Mouse (Mus musculus): Measurements from ENCODE around the gene Cacna2d2.

Gene Cacna2d2

GRCm38 (mm10) chr9:107400666-107401285 is 1.4 kb downstream of the Cacna2d2 start:
- no peak for DNase-seq (ENCODE audit: low spot score in 2 of 2)

DNA sequence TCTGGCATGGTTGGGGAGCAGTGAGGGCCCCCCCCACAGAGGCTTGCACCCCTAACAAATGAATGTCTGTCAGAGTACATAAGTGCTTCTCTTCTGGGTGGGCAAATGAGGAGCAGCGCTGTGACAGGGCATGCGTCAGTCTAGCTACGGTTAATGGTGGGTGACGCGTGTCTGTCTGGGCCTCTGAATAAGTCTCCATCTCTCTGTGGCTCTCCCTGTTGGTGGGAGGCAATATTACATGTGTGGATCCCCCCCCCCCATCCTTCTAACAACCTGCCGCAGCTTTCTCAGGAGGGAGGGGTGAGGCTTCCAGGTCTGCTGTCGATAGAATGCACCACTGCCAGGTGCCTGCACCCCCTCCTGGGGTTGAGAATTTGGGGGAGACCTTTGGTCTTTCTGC is 3.7 kb downstream of the Cacna2d2 start:
- no peak for DNase-seq (ENCODE audit: low spot score in 2 of 2)

DNA sequence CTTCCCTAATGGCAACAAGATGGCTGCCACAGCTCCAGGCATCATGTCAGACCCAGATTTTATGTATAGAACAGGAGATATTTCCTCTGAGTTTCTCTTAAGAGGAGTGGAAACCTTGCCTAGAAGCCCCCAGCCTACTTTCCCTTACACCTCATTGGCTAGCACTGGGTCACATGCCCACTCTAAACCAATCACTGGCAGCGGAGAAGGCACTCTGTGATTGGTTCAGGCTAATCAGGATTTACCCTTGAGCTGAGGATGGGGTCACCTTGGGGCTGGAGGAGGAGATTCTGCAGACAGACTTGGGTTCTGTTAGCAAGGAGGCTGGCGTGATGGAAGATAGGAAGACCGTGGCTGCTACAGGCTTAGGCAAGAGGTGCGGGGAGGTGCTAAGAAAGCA is 10.0 kb downstream of the Cacna2d2 start:
- no peak for DNase-seq (ENCODE audit: low spot score in 2 of 2)

- no peak for DNase-seq (ENCODE audit: low spot score in 2 of 2)
Measured at GRCm38 (mm10) chr9:107417106-107417505, 17.7 kb downstream of the Cacna2d2 start.

GRCm38 (mm10) chr9:107419491-107420244 is 20.3 kb downstream of the Cacna2d2 start:
- DNase-seq (ENCODE audit: low spot score in 2 of 2), result no peak

GRCm38 (mm10) chr9:107420898-107421297 is 21.5 kb downstream of the Cacna2d2 start:
- DNase-seq (ENCODE audit: low spot score in 2 of 2), result no peak

GRCm38 (mm10) chr9:107422878-107423277 is 23.5 kb downstream of the Cacna2d2 start:
- no peak for DNase-seq (ENCODE audit: low spot score in 2 of 2)

- no peak for DNase-seq (ENCODE audit: low spot score in 2 of 2)
Measured at GRCm38 (mm10) chr9:107424485-107425175, 25.2 kb downstream of the Cacna2d2 start.

- DNase-seq (ENCODE audit: low spot score in 2 of 2), result no peak
Measured at GRCm38 (mm10) chr9:107427876-107428275, 28.5 kb downstream of the Cacna2d2 start.

DNA sequence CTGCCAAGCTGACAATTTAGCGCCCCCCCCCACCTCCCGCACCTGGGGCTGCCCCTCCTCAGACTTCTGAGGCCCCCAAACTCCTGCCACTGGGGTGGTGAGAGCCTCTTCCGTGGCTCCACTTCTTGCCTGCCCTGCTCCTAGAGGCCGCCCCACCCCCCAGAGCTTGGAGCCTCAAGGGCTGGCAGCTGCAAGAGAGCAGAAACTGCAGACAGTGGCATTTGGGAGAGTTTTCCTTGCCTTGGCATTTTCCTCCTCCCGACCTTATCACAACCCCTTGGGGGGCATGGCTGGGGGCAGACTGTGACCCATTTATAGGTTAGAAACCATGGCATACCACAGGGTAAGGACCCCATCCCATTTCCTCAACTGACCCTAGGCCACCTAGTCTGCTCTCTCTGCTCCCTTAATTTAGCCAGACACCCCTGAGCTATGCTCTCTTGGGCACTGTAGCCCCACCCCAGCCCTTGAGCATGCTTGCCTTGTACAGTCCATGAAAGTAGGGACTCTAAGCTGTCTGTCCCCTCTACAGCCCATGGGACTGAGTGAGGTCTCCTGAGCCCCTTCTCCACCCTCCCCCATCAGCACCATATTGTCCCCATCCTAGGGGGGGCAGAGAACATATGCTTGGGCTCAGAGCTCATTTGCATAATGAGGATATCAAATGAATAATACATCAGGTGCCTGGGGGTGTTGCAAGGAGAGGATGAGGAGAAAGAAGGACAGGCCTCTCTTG is 29.2 kb downstream of the Cacna2d2 start:
- DNase-seq (ENCODE audit: low spot score in 2 of 2), result no peak

GRCm38 (mm10) chr9:107430445-107430844 is 31.0 kb downstream of the Cacna2d2 start:
- no peak for DNase-seq (ENCODE audit: low spot score in 2 of 2)

GRCm38 (mm10) chr9:107432546-107432945 is 33.1 kb downstream of the Cacna2d2 start:
- no peak for DNase-seq (ENCODE audit: low spot score in 2 of 2)

DNA sequence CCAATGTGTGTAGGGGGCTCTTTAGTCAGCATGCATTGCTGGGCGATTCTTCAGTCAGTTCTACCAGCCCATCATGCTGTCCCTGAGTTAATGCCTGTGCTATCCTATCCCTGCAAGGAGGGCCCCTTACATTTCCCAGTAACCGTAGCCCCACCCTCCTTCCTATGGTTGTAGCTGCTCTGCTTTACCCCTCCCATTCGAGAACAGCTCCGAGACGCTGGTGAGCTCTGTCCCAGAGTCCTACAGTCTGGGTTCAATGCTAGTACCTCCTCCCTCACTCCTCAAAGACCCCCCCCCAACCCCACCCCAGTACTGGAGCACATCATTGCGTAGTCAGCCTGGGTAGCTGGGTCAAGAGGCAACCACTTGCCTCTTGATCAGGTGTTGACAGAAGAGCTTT is 35.4 kb downstream of the Cacna2d2 start:
- no peak for DNase-seq (ENCODE audit: low spot score in 2 of 2)

- DNase-seq (ENCODE audit: low spot score in 2 of 2), result no peak
Measured at GRCm38 (mm10) chr9:107435285-107435684, 35.9 kb downstream of the Cacna2d2 start.

DNA sequence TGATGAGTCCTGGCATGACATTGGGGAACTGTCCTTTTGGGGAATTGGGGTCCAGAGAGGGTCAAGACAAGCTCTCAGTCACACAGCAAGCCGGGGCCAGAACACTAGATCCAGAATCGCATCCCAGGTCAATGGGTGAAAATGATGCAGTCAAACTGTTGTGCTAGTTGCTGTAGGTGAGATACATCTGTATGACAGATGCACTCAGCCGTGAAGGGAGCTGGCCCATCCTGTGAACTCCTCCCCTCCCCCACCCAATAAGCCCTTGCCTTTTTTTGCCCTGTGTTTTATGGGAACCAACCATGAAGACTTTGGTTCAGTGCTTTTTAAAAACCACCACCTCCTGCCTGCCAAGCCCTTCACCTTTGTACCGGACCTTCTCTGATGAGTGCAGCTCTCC is 43.5 kb downstream of the Cacna2d2 start:
- DNase-seq (ENCODE audit: low spot score in 2 of 2), result no peak

- no peak for DNase-seq (ENCODE audit: low spot score in 2 of 2)
Measured at GRCm38 (mm10) chr9:107443324-107443723, 43.9 kb downstream of the Cacna2d2 start.

DNA sequence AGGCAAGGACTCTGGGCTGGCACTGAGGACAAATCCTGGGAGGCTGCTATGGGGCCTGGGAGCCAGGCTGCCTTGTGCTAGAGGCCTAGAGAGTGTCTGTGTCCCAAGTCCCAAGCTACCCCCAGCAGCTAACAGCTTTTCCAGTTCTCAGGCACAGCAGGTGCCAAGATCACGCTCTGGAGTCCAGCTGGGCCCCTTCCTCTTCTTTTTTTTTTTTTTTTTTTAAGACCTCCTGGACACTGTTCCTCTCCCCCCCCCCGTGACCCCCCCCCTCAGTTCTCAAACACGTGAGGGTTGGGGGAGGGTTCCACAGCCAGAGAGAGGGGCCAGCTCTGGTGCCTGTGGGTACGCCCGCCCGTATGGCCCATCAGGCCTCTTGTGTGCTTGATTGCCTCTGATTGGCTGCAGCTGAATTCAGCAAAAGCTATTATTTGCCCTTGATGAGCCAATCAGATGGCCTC is 45.6 kb downstream of the Cacna2d2 start:
- DNase-seq (ENCODE audit: low spot score in 2 of 2), result no peak

GRCm38 (mm10) chr9:107448805-107449517 is 49.5 kb downstream of the Cacna2d2 start:
- DNase-seq (ENCODE audit: low spot score in 2 of 2), result no peak

DNA sequence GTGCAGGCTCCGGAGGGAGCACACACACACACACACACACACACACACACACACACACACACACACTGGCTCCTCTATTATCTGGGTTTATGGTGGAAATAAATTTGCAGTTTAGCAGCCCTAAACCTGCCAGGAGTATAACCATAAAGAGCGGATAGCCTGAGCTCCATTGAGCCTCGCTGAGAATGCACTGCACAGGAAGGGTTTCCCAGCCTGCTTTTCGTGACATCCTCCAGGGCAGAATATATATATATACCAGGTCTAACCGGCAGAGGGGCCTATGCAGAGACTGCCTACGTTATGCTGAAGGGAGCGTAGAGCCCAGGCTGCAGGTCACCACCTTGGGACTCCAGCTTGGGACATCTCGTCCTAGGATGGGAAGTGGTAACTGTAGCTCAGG is 52.0 kb downstream of the Cacna2d2 start:
- DNase-seq (ENCODE audit: low spot score in 2 of 2), result no peak

DNA sequence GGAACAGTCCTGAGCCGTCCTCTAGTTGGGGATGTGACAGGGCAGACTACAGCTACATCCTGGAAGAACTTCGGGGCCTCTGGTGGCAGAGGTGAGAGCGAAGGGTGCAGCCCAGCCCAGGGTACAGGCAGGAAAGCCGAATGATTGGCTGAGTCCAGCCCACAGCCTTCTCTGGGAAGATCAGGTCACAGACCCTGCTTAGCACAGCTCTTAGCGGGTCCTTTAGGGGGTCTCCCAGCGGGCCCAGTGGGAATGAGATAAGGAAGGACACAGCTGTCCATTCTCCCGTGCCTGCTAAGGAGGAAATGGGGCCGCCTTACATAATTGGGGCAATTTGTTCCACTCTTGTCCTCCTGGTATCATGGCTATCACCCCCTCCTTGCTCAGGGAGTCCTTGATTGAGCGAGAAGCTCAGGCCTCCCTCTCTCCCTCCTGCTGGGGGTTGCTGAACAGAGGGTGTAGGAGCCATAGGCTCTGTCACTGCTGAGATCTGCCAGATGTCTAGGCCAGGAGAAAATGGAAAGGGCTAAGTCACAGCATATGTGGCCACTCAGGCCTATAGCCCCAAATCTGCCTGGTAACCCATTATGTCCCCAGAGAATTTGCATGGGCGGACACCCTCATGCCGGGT is 52.6 kb downstream of the Cacna2d2 start:
- no peak for DNase-seq (ENCODE audit: low spot score in 2 of 2)

DNA sequence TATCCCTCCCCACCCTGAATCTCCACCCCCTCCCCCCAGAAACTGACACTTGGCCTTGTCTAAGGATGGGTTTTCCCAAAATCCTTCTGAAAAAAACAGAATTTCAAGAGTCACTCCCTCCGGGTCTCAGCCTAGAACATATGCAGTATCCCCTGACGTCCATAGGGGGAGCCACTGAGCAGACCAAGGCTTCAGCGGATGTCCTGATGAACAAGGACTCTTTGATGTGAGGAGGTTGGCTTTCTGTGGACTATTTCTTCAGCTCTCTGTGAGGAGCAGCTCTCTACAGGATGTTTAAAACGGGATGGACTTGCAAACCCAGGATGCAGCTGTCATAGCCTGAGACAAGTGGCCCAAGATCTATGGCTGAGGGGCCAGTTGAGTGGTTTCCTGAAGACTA is 53.1 kb downstream of the Cacna2d2 start:
- peak; percentile 7 to 41 for DNase-seq (ENCODE audit: low spot score in 2 of 2)
